Mouse (Mus musculus) mesoderm, embryonic 11.5 days (tissue): Measurements from ENCODE around the gene Ak6.

Experiments used
- DNase-seq: peaks from one replicate; pipeline ENCODE4 v3.0.0-alpha.2; 2012; ENCODE audit warnings: low read depth, low spot score

Ak6 gene

DNA sequence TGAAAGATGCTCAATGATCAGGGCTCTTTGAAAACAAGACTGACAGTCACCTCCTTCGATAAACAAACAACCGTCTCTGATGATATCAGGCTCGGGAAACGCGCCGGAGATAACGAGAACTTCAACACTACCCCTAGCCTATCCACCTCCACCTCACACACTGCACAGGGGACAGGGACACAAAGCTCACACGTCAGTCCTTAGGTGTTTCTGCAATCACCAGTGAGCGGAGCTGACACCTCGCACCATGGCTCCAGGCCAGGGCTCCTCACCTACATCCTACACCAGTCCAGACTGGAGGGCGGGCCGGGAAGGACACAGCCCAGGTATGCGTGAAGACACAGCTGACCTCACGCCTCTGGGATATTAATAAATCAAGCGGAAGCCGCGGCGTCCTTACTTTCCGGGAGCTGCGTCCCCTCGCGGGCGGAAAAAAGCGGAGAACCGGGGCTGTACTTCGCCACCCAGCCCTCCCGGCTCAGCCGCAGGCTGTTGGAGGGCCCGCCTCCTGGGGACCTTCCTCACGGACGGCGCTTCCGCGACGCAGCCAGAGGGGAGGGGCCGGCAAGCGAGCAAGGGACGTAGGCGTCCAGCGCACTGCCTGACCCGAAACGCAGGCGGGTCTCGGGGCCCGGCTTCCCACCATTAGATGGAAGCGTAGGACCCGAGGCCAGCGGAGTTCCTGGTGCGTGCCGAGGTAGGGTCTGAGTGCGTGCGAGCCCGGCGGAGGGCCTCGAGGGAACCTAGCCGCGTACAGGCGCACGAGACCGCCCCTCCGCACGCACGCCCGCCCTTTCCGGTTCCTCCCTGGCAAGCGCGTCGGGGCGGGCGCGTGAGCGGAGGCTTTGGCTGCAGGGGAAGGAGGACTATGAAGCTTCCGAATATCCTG, at the start of gene Ak6, which contains the start of gene Rad17:
Gene Ak6, plus strand, starts transcription at position 430 of the 889 bp plus-strand sequence.
Gene Rad17, minus strand, starts transcription at position 502 of the 889 bp plus-strand sequence.
- peak; percentile 95 for DNase-seq

DNA sequence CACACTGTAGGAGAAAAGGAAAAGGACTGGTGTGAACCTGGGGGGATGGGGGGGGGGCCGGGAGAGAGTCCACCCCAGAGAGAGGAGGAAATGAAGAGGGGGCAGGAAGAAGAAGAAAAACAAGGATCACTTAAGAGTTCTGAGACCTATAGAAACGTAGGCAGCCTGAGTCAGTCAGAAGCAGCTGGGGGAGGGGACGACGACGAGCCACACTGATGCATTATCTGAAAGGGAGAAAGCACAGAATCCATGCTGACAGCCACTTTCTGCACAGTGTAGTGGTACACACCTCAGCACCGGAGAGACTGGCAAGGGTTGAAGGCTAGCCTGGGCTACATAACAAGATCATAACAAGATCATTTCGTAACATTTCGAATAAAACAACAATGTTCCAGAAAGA, 49.7 kb upstream of the Ak6 start:
- no peak for DNase-seq

DNA sequence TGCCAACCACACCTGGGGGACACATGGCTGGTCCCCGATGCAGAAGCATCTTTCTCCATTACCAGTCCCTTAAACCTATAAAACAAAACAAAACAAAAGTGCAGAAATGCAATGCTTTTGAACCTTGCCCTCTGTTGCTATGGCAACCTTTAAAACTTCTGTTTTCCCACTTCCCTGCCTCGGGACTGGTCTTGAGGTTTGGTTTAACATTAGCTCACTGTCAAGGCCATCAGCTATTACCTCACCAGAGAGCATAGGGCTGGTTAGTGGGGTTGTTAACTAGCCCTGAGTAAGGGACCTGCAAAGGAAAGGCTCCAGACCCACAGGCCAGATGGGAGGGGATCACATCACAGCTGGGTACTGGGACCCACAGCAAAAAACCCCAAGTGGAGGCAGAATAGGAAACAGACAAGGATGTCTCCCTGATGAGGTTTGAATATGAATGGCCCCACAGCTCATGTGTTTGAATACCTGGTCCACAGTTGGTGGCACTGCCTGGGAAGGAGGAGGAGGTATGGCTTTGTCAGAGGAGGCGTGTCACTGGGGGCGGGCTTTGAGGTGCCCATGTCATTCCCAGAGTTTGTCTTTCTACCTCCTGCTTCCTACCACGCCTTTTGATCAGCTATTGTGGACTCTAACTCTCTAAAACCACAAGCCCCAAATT, 48.4 kb upstream of the Ak6 start:
- DNase-seq = peak; percentile 20

DNA sequence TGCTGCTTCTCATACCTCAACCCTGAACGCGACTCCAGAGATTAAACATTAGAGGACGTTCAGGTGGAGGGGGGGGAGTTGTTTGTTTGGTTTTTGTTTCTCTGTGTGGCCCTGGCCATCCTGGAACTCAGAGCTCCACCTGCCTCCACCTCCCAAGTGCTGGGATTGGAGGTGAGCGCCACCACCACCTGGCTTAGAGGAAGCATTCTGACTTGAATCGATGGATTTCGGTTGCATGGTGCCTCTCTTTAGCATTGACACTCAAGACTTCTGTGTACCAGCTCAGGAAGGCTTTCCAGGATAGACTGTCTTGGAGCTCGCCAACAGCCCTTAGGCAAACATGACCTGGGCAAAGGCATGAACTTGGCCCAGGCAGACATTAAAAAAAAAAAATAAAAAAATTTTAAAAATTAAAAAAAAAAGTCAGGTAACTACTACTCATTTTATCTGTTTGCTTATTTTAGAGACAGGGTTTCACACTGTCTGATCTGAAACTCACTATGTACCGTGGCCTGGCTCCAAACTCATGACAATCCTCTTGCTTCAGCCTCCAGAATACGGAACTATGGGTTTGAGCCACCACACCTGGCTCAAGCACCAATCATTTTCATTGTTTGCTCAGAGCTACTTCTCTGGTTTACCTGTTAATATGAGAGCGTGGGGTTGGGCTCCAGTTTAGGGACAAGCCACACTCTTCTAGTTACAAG, 47.6 kb upstream of the Ak6 start:
- DNase-seq = no peak

DNA sequence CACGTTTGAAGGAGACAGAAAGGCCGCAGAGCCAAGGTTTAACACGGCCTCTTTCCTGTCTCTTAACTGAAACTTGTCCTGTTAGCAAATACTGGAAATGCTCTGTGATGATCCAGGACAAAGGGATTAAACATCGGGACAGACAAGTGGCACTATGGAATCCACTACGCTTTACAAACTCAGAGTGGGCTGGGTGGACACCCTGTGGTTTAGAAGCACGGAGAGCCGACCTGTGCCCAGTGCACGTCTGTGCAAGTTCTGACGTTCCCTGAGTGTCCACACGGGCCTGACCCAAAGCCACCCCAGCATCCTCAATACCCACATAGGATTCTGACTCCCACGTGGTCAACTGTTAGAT, 47.1 kb upstream of the Ak6 start:
- DNase-seq = no peak

DNA sequence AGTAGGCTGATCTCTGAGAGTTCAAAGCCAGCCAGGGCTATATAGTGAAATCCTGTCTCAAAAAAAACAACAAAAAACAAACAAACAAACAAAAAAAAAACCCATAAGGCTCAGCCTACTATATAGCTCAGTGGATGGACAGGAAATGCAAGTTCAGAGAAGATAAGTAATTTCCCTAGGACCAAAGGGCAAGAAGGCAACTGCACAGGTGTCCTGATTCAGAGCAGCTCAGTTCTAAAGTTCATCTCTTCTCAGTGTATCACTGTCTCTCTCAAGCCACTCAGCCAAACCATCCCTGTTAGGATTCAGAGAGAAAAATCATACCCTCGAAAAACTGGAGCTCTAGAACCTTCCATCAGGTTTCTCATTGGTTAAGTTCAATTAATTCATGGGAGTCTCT, 44.9 kb upstream of the Ak6 start:
- DNase-seq = no peak

DNA sequence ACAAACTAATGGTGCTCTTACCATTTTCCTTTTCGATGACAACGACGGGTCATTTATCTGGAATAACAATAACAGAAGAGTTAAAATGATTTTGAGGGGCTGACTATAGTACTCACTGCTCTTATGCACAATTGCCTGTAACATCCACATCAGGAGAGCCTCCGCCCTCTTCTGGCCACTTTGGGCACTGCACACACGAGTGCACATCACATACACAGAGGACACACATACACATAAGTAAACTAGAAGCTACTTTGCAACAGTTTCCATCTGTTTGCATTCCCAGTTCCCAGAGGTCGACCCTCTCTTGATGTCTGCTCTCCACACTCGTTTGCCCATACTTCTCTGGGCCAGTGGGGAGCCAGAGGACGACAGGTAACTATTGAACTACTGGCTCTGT, 43.0 kb upstream of the Ak6 start:
- no peak for DNase-seq

DNA sequence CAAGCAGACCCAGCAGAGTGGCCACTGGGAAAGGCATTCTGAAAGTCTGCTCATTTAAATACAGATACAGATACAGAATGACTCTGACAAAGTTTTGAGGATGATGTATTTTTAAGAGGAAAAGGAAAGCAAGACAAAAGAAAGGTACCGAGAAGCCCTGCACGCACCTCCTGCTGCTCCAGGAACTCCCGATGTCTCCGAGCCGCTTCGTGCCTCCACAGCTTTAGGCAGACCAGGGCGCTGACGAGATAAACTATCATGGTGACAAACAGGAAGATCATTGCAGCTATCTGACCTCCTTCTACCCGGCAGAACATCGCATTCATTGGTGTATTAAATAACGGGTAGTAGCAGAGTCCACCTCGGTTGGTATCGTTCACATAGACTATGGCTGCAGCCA, 39.5 kb upstream of the Ak6 start:
- DNase-seq = no peak

DNA sequence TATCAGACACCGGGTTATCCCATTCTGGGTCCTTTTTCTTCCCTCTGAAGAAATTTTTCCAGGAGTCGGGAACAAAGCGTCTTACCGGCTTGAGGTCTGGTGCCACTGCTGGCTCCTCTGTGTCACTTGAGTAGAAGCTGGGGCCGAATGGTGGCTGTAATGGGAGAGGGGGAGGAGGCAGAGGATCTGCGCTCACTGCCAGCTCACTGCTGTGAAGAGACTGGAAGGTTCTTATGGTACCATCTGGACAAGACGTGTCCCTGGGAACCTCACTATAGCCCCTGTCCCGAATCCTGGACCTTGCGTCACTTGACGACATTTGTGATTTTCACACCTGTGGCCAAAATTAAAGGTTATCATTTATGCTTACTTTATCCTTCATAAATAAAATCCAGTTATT, 38.5 kb upstream of the Ak6 start:
- DNase-seq = no peak

DNA sequence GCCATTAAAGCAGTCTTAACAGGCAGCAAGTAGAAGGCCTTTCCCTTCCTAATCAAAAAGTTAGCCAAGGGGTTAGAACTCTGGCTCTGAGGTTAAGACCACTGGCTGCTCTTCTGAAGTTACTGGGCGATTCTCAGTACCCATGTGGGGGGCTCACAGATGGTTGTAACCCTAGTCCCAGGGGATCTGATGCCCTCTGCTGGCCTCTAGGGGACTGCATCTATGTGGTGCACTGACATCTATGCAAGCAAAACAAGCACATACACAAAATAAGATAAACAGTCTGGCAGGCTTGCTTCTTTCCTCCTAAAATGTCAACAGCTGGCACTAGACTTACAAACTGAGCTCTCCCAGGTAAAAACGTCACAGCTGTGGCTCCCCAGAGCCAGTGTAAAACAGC, 37.9 kb upstream of the Ak6 start:
- DNase-seq = no peak

DNA sequence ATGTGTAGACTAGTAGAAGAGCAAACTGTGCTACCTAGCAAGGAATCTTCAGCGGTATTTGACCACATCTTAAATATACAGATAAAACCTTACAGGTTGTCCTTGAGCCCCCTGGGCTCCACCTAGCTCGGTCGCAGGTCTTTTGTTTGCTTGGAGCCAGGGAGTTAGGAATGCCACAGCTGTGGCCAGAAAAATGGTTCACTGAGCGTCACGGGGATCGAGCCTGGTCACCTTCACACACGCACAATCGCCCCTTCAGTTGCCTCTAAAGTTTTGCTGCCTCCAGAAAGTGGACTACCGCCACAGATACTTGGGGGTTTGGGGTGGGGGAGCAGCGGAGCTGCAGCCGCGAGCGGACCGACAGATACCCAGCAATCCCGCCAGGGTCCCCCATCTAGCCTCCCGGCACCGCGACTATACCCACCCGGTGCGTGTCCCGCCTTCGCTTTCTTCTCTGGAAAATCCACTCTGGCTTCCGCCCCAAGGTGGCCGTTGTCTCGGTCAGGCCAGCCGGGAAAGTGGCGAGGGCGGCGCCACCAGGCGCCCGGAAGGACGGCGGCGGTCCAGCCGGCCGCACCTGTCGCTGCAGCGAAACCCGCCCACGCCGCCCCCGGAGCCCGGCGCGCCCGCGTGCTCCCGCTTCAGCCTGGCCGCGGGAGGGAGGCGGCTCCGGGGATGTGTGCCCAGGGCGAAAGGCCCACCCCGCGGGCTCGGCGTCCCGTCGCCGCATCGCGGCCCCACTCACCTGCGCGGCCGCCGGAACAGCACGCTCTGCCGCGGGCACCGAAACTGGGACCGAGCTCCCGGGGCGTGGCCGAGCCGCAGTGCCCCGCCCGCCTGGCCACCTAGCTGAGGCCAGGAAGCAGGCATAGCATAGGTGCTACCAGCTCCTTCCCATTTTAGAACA, 34.3 kb upstream of the Ak6 start, which contains the start of gene Marveld2:
Gene Marveld2, minus strand, starts transcription at position 791 of the 907 bp plus-strand sequence.
- peak; percentile 18 for DNase-seq

DNA sequence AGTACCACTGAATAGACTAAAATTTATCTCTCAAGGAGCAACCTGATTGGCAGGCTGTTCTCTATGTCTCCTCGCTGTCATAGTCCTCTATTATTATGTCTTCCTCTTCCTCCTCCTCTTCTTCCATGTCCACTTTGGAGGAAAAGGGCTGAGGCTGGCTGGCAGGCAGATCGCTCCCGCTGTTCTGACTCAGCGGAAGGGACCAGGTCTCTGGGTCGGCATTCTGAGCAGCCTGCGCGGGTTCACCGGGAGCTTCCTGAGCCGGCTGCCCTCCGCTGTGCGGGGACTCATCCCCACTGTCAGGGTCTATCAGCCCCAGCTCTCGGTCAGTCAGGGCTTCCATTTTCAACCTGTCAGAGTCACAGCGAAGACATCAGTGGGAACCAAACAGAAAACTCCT, 33.2 kb upstream of the Ak6 start:
- DNase-seq = no peak

DNA sequence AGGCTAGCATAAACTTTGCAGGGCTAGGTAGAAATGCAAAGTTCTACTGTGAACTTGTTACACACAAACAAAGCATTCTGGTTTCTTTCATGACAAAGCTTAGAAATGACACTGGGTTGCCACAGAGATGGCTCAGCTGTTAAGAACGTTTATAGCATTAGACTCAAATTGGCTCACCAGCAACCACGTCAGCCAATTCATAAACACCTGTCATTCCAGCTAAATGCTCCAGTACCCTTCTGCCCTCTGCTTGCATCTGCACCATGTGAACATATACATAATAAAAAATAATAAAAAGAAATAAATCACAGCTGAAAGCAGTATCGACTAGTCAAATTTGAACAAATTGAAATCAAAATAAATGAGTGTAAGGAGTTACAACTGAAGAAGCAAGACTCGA, 28.5 kb upstream of the Ak6 start:
- DNase-seq = no peak

DNA sequence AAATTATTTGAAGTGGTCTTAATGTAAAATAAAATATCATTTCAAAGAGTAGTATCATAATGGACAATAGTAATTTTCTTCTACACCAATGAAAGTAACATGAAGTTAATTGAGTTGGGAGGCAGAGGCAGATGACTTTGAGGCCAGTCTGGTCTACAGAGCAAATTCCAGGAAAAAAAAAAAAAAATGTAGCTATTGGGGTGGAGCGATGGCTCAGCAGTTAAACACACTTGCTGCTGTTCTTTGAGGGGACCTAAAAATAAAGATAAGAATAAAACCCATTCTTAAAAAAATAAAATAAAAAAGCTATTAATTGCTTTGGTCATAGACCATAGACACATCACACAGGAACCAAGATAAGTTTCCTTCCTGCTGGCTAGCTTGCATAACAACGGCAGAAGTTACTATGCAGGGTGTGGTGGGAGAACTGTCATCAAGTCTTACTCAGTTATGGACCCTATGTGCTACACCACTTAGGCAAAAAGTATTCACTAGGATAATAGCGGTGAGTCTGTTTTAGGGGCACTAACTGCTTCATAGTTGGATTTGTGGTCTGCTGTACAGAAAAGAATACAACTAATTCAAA, 16.6 kb upstream of the Ak6 start:
- no peak for DNase-seq

DNA sequence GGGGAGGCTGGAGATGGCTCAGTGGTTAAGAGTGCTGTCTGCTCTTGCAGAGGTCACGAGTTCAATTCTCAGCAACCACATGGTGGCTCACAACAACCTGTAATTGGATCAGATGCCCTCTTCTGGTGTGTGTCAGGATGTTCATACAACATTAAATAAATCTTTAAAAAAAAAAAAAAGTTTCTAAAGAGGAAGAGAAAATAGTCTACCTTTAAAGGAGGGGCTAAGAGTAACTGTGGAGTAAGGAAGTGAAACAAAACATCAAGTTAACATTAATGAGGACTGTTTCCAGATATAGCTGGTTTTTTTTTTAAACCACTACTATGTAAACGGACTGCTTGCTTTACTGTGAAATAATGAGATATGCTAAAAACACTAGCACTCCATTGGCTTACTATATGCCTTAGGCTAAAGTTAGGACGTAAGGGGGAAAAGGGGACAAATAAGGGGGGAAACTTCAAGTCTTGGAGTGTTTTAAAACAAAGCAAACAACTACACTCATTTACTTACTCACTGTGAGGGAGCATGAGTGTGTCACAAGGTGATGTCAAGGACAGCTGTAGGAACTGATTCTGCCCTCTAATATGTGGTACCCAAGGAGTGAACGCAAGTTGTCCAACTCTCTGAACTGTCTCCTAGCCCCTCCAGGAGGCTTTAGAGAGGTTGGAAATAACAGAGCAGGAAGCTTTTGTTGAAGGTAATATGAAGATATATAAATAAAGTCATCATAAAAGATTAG, 8.1 kb upstream of the Ak6 start:
- DNase-seq = no peak

DNA sequence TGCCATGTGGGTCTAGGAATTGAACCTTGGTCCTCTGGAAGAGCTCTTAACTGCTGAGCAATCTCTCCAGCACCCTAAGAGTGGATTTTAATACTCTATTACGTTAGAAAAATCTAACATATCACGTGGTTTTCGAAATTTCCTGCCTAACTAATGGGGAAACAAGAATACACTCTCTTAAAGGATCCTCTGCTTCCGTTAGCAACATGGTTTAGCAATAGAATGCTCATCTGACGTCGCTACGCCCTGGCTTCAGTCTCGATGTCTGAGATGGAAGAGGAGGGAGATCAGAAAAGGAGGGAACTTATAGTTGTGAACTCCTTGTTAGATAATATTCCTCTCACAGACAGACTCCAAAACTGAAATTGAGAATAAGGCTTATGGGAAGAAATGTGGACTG, 2.6 kb upstream of the Ak6 start:
- no peak for DNase-seq

DNA sequence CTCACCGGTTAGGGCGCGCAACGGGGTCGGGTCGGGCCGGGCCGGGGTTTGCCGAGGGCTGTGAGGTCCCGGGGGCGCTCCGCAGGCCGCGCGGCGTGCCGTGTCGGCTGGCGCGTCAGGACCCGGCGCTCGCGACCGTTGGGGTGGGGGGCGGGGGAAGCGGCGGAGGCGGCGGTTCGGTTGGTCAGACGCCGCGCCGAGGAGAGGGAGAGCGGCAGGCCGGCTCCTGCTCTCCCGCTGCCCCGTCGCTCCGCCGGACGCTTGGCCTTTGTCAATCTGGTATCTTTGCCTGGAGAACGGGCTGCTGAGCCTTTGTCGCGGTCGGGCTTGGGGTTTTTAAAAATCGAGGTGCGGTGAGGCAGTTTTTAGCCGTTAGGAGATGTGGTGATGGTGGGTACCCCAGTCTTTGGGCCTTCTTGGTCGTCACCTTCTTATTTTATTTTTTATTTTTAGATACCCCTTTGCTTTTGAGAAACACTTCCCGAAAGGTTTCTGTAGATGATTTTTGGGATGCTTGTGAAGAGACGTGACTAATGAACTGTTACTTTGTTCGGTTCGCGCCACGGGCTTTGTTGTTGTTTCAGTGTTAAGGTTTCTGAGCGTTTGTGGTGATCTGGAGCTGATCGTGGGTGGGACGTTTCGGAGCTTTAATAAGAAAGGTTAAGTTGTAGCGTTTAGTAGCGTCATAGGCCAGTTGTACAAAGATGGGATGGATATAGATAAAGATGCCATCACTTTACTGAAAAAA, 834 bp downstream of the Ak6 start, which contains the start of gene Taf9:
Gene Taf9, plus strand, starts transcription at position 141 of the 748 bp plus-strand sequence.
- DNase-seq = no peak

DNA sequence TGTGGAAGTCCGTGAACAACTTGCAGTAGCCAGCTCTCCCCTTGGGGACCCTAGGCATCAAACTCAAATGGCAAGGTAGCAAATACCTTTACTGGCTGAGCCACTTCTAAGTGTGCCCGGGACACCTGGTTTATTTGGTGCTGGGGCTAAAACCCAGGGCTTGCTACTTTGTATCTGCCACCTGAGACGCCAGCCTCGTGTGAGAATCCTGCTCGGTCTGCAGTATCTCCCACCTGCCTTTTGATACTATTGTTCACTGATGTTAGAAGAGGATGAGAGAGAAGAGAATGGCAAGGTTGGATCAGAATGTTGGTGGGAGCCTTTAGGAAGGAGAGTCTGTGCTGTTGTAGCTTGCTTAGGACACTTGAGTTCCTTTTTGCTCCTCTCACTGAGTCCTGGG, 7.3 kb downstream of the Ak6 start:
- DNase-seq = no peak

DNA sequence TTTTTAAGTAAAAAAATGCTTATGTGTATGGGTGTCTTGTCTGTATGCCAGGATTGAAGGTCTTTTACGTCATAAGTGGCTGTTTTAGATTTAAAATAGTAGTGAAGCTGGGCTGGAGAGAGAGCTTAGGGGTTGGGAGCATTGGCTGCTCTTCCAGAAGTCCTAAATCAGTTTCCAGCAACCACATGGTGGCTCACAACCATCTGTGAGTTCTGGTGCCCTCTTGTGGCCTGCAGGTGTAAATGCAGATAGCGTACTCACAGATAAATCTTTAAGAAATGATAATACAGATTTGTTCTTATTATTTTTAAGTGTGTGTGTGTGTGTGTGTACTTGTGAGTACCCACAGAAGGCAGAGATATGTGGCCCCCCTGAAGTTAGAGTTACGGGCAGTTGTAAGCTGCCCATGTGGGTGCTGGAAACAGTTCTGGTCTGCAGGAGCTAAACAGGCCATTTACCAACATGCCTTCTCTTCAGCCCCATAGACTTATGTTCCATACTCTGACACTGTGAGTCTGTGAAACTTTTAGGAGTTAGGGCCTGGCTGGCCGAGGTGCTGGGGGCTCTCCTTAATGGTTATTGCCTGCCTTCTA, 9.2 kb downstream of the Ak6 start:
- DNase-seq = peak; percentile 83
